Mouse (Mus musculus) liver, adult 2 months (tissue): ENCODE measurements at regions not wholly inside any gene's neighbourhood (a gene's known extent, or its start where the extent isn't known, plus 50 kb on each side); places are given as distances from the start of the nearest gene placed in this dataset.

Experiments
- CTCF ChIP-seq: fragments of 200-500 bp; IDR thresholded peaks from 2 replicates; pipeline ENCODE4 v1.5.1; 2011; ENCODE audit warnings: low read depth, low read length, control low read depth
- POLR2A ChIP-seq: fragments of 200-500 bp; IDR thresholded peaks from 2 replicates; pipeline ENCODE4 v1.6.1; 2011; ENCODE audit warnings: low read length, control low read depth; ENCODE audit not compliant: insufficient read depth; ENCODE audit errors: extremely low read depth

DNA sequence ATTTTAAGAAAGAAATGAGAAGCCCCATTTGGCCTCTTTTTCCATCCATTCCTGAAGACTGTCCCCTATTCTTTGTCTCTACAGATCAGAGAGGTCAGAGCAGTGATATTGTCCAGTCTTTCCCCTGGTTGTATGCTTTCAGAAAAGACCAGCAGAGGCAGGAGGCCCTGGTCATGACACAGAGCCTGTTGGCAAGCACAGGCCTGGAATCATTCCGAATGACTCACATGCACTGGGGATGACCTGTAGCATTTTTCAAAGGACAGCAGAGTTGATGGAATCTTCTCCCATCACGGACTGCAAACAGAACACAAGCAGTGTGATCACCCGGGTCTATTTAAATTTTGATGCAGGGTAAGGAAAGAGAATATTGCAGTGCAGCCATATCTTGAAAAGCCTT, 50.2 kb upstream of the Nxt1 start:
- no peak for TF ChIP-seq POLR2A
- TF ChIP-seq CTCF, result no peak
